Mouse (Mus musculus) gastrocnemius, postnatal 25 days (tissue): Measurements from ENCODE around the gene Morn3. TPM values are rescaled to one million over a fixed set of nuclear protein-coding genes. Genes with fewer than 3 reads are reported as not detected.

Source experiments
- DNase-seq: peaks from one replicate; pipeline ENCODE4 v3.0.0; 2022
- total RNA-seq, 2 experiments: library from RNA; stranded (reverse); gene quantifications; 1 replicate in 1 of 2; 2 replicates in 1 of 2; pipeline ENCODE4 v1.2.3; 2021

The Morn3 gene
- total RNA-seq, 2 experiments from 2014 or later, result not detected

GRCm38 (mm10) chr5:122991350-122992004 is 55.3 kb downstream of the Morn3 start:
- no peak for DNase-seq

- DNase-seq, result no peak
These were observed 56.2 kb downstream of the Morn3 start for GRCm38 (mm10) chr5:122990411-122991160.

GRCm38 (mm10) chr5:122989551-122990330 is 57.1 kb downstream of the Morn3 start, which contains the start of gene Kdm2b:
TSS of gene Kdm2b (minus strand) at chr5:122989823.
- DNase-seq, result no peak

GRCm38 (mm10) chr5:122989001-122989525 is 57.8 kb downstream of the Morn3 start:
- DNase-seq, result peak; percentile 79

- no peak for DNase-seq
These were observed 58.6 kb downstream of the Morn3 start for GRCm38 (mm10) chr5:122988021-122988751.

- DNase-seq, result no peak
These were observed 59.4 kb downstream of the Morn3 start for GRCm38 (mm10) chr5:122987211-122988020.

GRCm38 (mm10) chr5:122986091-122986493 is 60.7 kb downstream of the Morn3 start:
- DNase-seq, result no peak

Other genes starting within 250 kb of the Morn3 start
- 100 to 1,000 TPM; 247 to 262 TPM for gene Anapc5, start 225.7 kb downstream of the Morn3 start, total RNA-seq
- 10 to 100 TPM; 16.9 to 18.7 TPM for gene Rnf34, start 197.0 kb downstream of the Morn3 start, total RNA-seq
- 10 to 100 TPM; 12.8 to 14.3 TPM for gene Kdm2b, start 57.2 kb downstream of the Morn3 start, total RNA-seq
- 10 to 100 TPM; 31.5 to 36.3 TPM for gene Orai1, start 31.9 kb downstream of the Morn3 start, total RNA-seq
- 10 to 100 TPM; 14.1 to 15.3 TPM for gene Tmem120b, start 21.4 kb upstream of the Morn3 start, total RNA-seq
- under 1 TPM; 0.23 to 0.38 TPM for gene Rhof, start 85.7 kb upstream of the Morn3 start, total RNA-seq
- 1 to 10 TPM; 8.1 to 9.6 TPM for gene Setd1b, start 95.2 kb upstream of the Morn3 start, total RNA-seq
- 10 to 100 TPM; 14.2 to 15.2 TPM for gene Psmd9, start 122.4 kb upstream of the Morn3 start, total RNA-seq
- not detected for gene Hpd, start 135.7 kb upstream of the Morn3 start, total RNA-seq
- gene Wdr66, start 205.1 kb upstream of the Morn3 start, total RNA-seq, result 1 to 10 TPM; 1.1 to 1.9 TPM